Mouse (Mus musculus) cortical plate, adult 2 months (tissue): ENCODE data around the gene Tlx3.

Source experiments
- CTCF ChIP-seq: fragments of 200-500 bp; IDR thresholded peaks from 2 replicates; pipeline ENCODE4 v1.5.1; 2011; ENCODE audit warnings: mild to moderate bottlenecking, control low read depth, low read length; ENCODE audit not compliant: insufficient read depth; ENCODE audit errors: extremely low read depth
- POLR2A ChIP-seq: fragments of 200-500 bp; IDR thresholded peaks from 2 replicates; pipeline ENCODE4 v1.6.1; 2011; ENCODE audit warnings: mild to moderate bottlenecking, low read length, control low read depth; ENCODE audit not compliant: insufficient read depth; ENCODE audit errors: extremely low read depth

- TF ChIP-seq POLR2A, result no peak
- no peak for TF ChIP-seq CTCF
Measured at GRCm38 (mm10) chr11:33159741-33160140, 43.6 kb downstream of the Tlx3 start.
